Mouse (Mus musculus): ENCODE measurements around the gene Duox1.

Gene Duox1

GRCm38 (mm10) chr2:122355389-122355788, 39.9 kb downstream of the Duox1 start:
- Histone ChIP-seq H3K36me3 (ENCODE audit: control insufficient read depth, insufficient read depth, low read length, poor library complexity, severe bottlenecking) (no peaks in the 10 kb centered on the region), H3K27me3 (ENCODE audit: control insufficient read depth, insufficient read depth, low read length, poor library complexity, severe bottlenecking) (no peaks in the 10 kb centered on the region)
- no peak for DNase-seq (ENCODE audit: low read depth, low spot score)

GRCm38 (mm10) chr2:122356187-122356586, 40.7 kb downstream of the Duox1 start:
- no peaks in the 10 kb centered on the region for H3K36me3 ChIP-seq (ENCODE audit: control insufficient read depth, insufficient read depth, low read length, poor library complexity, severe bottlenecking)

DNA sequence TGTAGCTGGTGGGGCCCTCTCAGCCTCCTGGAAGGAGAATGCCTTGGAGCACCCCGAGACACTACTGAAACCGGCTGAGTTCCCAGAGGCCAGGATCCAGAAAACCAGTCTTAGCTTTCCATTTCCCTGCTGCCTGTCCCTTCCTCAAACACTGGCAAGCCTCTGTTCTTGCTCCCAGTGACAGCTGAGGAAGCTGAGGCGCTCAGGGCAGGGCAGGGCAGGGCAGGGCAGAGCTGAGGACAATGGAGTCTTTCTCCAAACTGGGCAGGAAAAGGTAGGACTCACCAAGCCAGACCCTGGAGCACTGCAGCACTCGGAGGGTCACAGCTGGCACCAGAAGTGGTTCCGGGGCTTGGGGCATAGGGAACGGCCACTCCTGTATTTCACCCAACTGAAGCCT, 44.8 kb downstream of the Duox1 start:
- H3K27me3 ChIP-seq (ENCODE audit: control insufficient read depth, insufficient read depth, low read length, poor library complexity, severe bottlenecking): no peaks in the 10 kb centered on the region
- no peaks in the 10 kb centered on the region for H3K36me3 ChIP-seq (ENCODE audit: control insufficient read depth, insufficient read depth, low read length, poor library complexity, severe bottlenecking)
- no peak for DNase-seq (ENCODE audit: low read depth, low spot score)

More at GRCm38 (mm10) chr2:122356187-122356586, 40.7 kb downstream of the Duox1 start:
- no peak for DNase-seq (ENCODE audit: low read depth, low spot score)
- no peaks in the 10 kb centered on the region for H3K27me3 ChIP-seq (ENCODE audit: control insufficient read depth, insufficient read depth, low read length, poor library complexity, severe bottlenecking)

DNA sequence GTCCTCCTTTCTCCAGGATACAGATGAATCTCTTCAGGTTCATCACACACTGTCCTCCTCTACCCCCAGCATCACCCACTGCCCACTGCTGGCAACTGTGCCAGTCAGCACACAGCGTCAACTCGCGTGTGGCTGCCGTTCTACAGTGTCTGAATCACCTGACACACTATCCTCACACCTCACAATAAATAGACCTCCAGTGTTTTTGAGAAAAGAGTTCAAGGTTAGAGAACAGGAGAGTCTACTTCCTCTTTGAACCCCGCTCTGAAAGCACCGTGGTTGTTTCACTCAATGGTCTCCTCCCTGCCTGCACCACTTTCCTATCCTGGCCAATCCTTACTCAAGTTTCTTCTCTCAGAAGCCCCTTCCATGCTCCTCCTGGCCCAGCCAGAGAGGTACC, 45.7 kb downstream of the Duox1 start:
- H3K27me3 ChIP-seq (ENCODE audit: control insufficient read depth, insufficient read depth, low read length, poor library complexity, severe bottlenecking): no peaks in the 10 kb centered on the region
- DNase-seq (ENCODE audit: low read depth, low spot score): peak; percentile 51
- no peaks in the 10 kb centered on the region for H3K36me3 ChIP-seq (ENCODE audit: control insufficient read depth, insufficient read depth, low read length, poor library complexity, severe bottlenecking)

- Histone ChIP-seq H3K36me3 (ENCODE audit: control insufficient read depth, insufficient read depth, low read length, poor library complexity, severe bottlenecking) (no peaks in the 10 kb centered on the region), H3K27me3 (ENCODE audit: control insufficient read depth, insufficient read depth, low read length, poor library complexity, severe bottlenecking) (no peaks in the 10 kb centered on the region)
- DNase-seq (ENCODE audit: low read depth, low spot score): no peak
Observed at GRCm38 (mm10) chr2:122361868-122362621, 46.6 kb downstream of the Duox1 start.

DNA sequence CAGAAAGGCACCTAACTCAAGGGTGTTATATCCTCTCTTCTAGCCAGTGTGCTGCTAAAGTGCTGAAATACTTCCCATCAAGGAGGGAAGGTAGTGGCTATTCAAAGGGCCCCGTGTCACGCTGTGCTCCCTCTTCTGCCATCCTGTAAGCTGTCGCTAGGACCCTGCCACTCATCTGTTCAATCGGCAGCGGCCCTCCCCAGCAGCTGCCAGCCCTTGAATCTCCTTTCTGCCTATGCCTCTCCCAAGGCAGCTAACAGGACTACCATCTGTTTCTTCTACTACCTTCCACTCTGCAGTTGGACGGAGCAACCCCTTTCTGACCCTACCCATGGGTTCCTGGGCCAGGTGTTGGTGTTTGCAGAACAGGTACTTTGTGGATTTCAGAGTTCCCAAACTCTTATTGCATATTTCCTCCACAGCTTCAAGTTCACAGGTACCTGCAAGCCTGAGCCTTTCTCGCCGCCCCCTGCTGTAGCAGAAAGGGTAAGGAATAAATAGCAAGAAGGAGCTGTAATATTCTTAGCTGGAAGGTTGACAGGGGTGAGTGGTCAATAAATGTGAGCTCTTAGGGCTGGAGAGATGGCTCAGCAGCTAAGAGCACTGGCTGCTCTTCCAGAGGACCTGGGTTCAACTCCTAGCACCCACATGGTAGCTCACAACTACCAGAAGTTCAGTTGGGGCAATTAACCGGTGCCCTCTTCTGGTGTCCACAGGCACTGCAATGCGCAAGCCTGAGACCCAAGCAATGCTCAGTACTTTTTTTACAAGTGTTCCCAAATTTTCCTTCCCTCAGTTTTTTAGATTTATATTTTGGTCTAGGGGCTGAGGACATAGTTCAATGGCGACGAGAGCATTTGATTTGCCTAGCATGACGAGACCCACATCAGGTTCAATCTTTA, 47.4 kb downstream of the Duox1 start:
- Histone ChIP-seq H3K36me3 (ENCODE audit: control insufficient read depth, insufficient read depth, low read length, poor library complexity, severe bottlenecking) (no peaks in the 10 kb centered on the region), H3K27me3 (ENCODE audit: control insufficient read depth, insufficient read depth, low read length, poor library complexity, severe bottlenecking) (no peaks in the 10 kb centered on the region)
- no peak for DNase-seq (ENCODE audit: low read depth, low spot score)

GRCm38 (mm10) chr2:122364352-122364944, 49.0 kb downstream of the Duox1 start:
- no peak for DNase-seq (ENCODE audit: low read depth, low spot score)
- no peaks in the 10 kb centered on the region for H3K27me3 ChIP-seq (ENCODE audit: control insufficient read depth, insufficient read depth, low read length, poor library complexity, severe bottlenecking)

DNA sequence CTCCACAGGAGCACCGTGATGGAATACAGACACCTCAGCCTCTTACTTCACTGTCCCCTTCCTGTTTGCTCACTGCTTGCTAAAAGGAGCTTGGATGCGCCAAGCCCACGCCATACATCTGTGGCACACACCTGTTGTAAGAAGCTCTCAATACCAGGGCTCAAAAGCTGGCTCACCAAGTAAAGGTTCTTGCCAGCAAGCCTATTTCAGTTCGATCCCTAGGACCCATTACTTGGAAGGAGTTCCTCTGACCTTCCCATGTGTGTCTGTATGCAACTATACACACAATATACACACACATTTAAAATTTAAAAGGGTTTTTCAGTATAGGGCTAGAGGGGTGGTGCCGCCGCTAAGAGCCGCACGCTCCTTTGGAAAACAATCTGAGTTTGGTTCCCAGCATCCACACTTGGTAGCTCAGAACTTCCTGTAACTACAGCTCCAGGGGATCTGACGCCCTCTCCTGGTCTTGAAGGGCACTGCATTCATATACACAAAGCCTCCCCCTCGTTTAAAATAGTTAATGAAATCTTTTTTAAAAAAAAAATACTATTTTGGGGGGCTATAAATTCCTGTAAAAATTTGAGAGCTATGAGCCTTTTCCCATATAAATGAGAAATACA, 49.9 kb downstream of the Duox1 start:
- DNase-seq (ENCODE audit: low read depth, low spot score): peak; percentile 37
- no peaks in the 10 kb centered on the region for H3K27me3 ChIP-seq (ENCODE audit: control insufficient read depth, insufficient read depth, low read length, poor library complexity, severe bottlenecking)
- H3K36me3 ChIP-seq (ENCODE audit: control insufficient read depth, insufficient read depth, low read length, poor library complexity, severe bottlenecking): no peaks in the 10 kb centered on the region

More at GRCm38 (mm10) chr2:122364352-122364944, 49.0 kb downstream of the Duox1 start:
- no peaks in the 10 kb centered on the region for H3K36me3 ChIP-seq (ENCODE audit: control insufficient read depth, insufficient read depth, low read length, poor library complexity, severe bottlenecking)

DNA sequence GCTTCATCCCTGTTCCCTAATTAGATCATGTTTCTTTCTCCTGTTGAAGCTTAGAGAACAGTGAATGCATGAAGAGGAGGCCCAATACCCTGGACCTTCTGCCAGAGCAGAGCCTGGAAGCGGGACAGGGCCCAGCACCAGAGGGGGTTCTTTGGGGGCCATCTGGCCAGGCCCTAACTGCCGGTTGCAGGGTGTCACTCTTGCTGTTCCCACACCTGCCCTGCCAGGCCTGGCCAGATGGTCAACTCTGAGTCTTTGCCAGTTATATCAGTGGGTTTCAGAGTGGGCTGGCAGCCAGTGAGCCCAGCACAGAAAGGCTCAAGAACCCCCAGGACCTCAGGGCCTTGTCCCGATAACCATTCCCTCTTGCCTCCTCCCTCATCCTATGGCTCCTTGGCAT, 50.6 kb downstream of the Duox1 start:
- H3K27me3 ChIP-seq (ENCODE audit: control insufficient read depth, insufficient read depth, low read length, poor library complexity, severe bottlenecking): no peaks in the 10 kb centered on the region
- DNase-seq (ENCODE audit: low read depth, low spot score): no peak
- H3K36me3 ChIP-seq (ENCODE audit: control insufficient read depth, insufficient read depth, low read length, poor library complexity, severe bottlenecking): no peaks in the 10 kb centered on the region

DNA sequence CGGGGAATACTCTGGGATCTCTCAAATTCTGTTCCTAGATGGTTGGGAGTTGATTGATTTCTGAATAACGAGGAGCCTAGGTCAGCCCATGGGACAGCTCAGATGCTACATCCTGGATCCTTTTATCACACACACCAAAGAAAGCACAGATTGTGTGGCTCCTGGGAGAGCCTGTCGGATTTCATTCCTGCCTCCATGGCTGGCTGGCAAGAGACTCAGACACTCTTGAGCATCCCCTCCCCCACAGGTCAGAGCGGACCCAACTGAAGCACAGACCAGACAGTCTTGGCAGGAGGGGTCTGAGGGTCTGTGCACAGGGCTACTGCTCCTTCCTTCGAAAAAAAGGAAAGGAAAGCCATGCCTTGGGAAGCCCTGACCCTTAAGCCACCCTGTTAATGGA, 51.2 kb downstream of the Duox1 start:
- DNase-seq (ENCODE audit: low read depth, low spot score): no peak
- H3K27me3 ChIP-seq (ENCODE audit: control insufficient read depth, insufficient read depth, low read length, poor library complexity, severe bottlenecking): no peaks in the 10 kb centered on the region

GRCm38 (mm10) chr2:122367181-122367580, 51.7 kb downstream of the Duox1 start:
- no peaks in the 10 kb centered on the region for H3K36me3 ChIP-seq (ENCODE audit: control insufficient read depth, insufficient read depth, low read length, poor library complexity, severe bottlenecking)
- no peak for DNase-seq (ENCODE audit: low read depth, low spot score)
- H3K27me3 ChIP-seq (ENCODE audit: control insufficient read depth, insufficient read depth, low read length, poor library complexity, severe bottlenecking): no peaks in the 10 kb centered on the region

More for the DNA sequence above, 51.2 kb downstream of the Duox1 start:
- H3K36me3 ChIP-seq (ENCODE audit: control insufficient read depth, insufficient read depth, low read length, poor library complexity, severe bottlenecking): no peaks in the 10 kb centered on the region

GRCm38 (mm10) chr2:122367701-122368080, 52.2 kb downstream of the Duox1 start:
- H3K36me3 ChIP-seq (ENCODE audit: control insufficient read depth, insufficient read depth, low read length, poor library complexity, severe bottlenecking): no peaks in the 10 kb centered on the region

DNA sequence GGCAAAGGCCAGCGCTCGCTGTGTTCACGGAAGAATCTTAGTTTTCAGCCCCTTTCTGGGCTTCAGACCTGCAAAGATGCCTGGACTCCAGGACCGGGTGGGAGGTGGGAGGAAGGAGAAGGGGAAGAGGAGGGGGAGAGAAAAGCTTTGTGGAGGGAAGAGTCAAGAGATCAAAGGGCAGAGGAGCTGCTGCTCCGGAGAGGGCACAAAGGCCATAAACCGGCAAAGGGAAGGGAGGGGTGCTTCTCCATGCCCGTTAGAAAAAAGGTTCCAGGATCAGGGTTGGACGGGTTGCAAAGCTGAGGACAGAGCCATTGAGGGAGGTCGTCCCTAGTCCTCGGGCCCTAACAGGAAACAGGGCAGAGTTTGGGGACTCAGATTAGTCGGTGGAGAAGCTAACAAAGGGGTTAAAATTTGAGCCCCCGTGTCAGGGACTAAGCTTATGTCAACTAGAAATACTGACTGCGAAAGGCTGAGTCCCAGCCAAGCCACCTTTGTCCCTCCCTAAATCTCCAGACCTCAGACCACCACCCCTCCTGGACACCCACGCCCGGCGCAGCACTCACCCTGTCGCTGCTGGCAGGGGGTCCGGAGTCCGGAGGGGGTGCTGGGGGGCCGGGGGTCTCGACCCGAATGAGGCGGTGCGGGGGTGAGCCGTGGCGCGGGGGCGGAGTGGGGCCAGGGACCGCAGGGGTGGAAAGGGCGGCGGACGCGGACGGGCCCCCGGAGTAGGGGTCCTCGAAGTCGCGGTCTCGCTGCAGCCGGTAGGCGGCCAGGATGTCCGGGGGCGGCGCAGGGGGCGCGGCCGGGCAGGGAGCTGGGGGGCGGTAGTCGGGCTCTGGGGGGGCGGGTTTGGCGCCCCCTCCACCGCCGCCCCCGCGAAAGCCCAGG, 52.9 kb downstream of the Duox1 start:
- no peaks in the 10 kb centered on the region for H3K27me3 ChIP-seq (ENCODE audit: control insufficient read depth, insufficient read depth, low read length, poor library complexity, severe bottlenecking)
- DNase-seq (ENCODE audit: low read depth, low spot score): no peak
- H3K36me3 ChIP-seq (ENCODE audit: control insufficient read depth, insufficient read depth, low read length, poor library complexity, severe bottlenecking): no peaks in the 10 kb centered on the region

More at GRCm38 (mm10) chr2:122367701-122368080, 52.2 kb downstream of the Duox1 start:
- no peaks in the 10 kb centered on the region for H3K27me3 ChIP-seq (ENCODE audit: control insufficient read depth, insufficient read depth, low read length, poor library complexity, severe bottlenecking)
- no peak for DNase-seq (ENCODE audit: low read depth, low spot score)
